12 mouse cellular contexts compared by ENCODE assay signal in the genomic region with DNA sequence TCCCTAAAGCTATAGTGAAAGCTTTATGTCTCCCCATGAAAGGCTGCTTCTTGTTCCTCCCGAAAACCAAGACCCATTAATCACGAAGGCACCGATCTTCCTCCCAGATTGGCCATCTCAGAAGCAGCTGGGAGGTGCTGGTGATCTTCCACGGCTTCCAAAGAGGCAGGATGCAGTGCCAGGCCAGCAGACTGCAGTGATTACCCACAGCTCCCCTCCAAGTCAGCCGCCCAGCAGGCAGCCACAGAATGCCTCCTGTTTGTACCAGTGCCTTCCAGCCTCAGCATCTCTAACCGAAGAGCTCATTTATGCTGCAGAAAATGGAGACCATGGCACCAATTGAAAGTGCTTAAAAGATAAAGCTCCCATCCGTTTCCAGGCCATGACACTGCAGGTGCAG.
DNase-seq lines count a peak whose midpoint lies in the region; ATAC-seq and TF ChIP-seq lines count a peak whose summit lies in the region.
"Had no signal": no experiment of that assay in that cellular context is flagged by ENCODE, and none has a peak within 500 bp of the region (broad histone marks: within the 10 kb centered on the region; RNA-seq: fewer than 3 reads in every experiment).

No protein-coding gene starts in this region.

- H3K27me3 ChIP-seq in forebrain, embryonic 12.5 days: peaks cover 4% of the 10 kb centered on the region; the same call in 1 of the 2 replicates
- 0 out of 2 replicates have a peak, but pooled peaks cover 1% of the 10 kb centered on the region for H3K27me3 ChIP-seq in forebrain, embryonic 10.5 days (ENCODE audit: poor library complexity, severe bottlenecking)
- H3K27me3 ChIP-seq in midbrain, embryonic 15.5 days (replicated peaks): no peaks in the 10 kb centered on the region
- H3K27me3 ChIP-seq: embryonic facial prominence, embryonic 13.5 days; heart, embryonic 15.5 days; liver, embryonic 13.5 days had no signal

- no peak for TF ChIP-seq CTCF in left cerebral cortex, adult 2 months (IDR thresholded peaks at IDR 0.05)

- H3K4me2 ChIP-seq in forebrain, embryonic 12.5 days: no peak overlapping the region
- H3K4me2 ChIP-seq in midbrain, embryonic 15.5 days: no peak overlapping the region
- H3K4me2 ChIP-seq: heart, embryonic 15.5 days; liver, embryonic 13.5 days had no signal

- peak overlapping the region; percentile 26; the same call in 1 of the 2 replicates for H3K27ac ChIP-seq in forebrain, embryonic 12.5 days
- H3K27ac ChIP-seq in forebrain, embryonic 10.5 days: no peak overlapping the region
- peak overlapping the region; percentile 53; the same call in 1 of the 2 replicates for H3K27ac ChIP-seq in left cerebral cortex, adult 2 months
- H3K27ac ChIP-seq in midbrain, embryonic 15.5 days: peak overlapping the region; percentile 44
- H3K27ac ChIP-seq: embryonic facial prominence, embryonic 13.5 days; heart, embryonic 15.5 days; liver, embryonic 13.5 days had no signal

- 0 out of 2 replicates have a peak, but pooled peaks cover 8% of the 10 kb centered on the region for H3K4me1 ChIP-seq in forebrain, embryonic 12.5 days
- peaks cover 14% of the 10 kb centered on the region for H3K4me1 ChIP-seq in forebrain, embryonic 10.5 days
- H3K4me1 ChIP-seq in midbrain, embryonic 15.5 days: peaks cover 24% of the 10 kb centered on the region
- H3K4me1 ChIP-seq: liver, embryonic 13.5 days had no signal

- no peak for ATAC-seq in forebrain, embryonic 12.5 days (ENCODE audit: low FRiP score)
- peak; percentile 47; the same call in 1 of the 2 replicates for ATAC-seq in midbrain, embryonic 15.5 days (replicated peaks)
- ATAC-seq: intestine, postnatal 0 days had no signal

- H3K4me3 ChIP-seq in forebrain, embryonic 12.5 days (replicated peaks): no peak overlapping the region
- no peak overlapping the region for H3K4me3 ChIP-seq in forebrain, embryonic 10.5 days
- no peak overlapping the region for H3K4me3 ChIP-seq in left cerebral cortex, adult 2 months
- H3K4me3 ChIP-seq in midbrain, embryonic 15.5 days: no peak overlapping the region
- H3K4me3 ChIP-seq: embryonic facial prominence, embryonic 13.5 days; heart, embryonic 15.5 days; liver, embryonic 13.5 days had no signal

- intact Hi-C loops in left cerebral cortex, adult 2 months (cut with DNase I): loop anchor here (5.0 kb wide), 1 partner anchor 215 kb away; no protein-coding TSS in a partner anchor
- intact Hi-C loops in left cerebral cortex, postnatal 36 days (cut with DNase I): no loop called here

- 0 out of 2 replicates have a peak, but pooled peaks cover 6% of the 10 kb centered on the region for H3K9me3 ChIP-seq in forebrain, embryonic 12.5 days
- H3K9me3 ChIP-seq in forebrain, embryonic 10.5 days: peaks cover 7% of the 10 kb centered on the region; the same call in 1 of the 2 replicates
- no peaks in the 10 kb centered on the region for H3K9me3 ChIP-seq in midbrain, embryonic 15.5 days
- H3K9me3 ChIP-seq: embryonic facial prominence, embryonic 13.5 days; heart, embryonic 15.5 days; liver, embryonic 13.5 days had no signal

- DNase-seq in forebrain, embryonic 10.5 days (ENCODE audit: extremely low spot score, low spot score): no peak
- DNase-seq in left cerebral cortex, adult 2 months (ENCODE audit: extremely low spot score in 1 of 2, low spot score in 2 of 2): no peak
- DNase-seq in left cerebral cortex, postnatal 36 days (ENCODE audit: low spot score in 2 of 2): no peak
- peak; percentile 59 to 64 for DNase-seq in cerebellum, postnatal 14 days
- DNase-seq in gastrocnemius, adult 8-10 months (ENCODE audit: low spot score in 2 of 2): no peak
- no peak for DNase-seq in testis, postnatal 14 days (ENCODE audit: low spot score)
- DNase-seq: liver, embryonic 13.5 days had no signal

- no peak overlapping the region for H3K9ac ChIP-seq in forebrain, embryonic 12.5 days
- no peak overlapping the region for H3K9ac ChIP-seq in midbrain, embryonic 15.5 days
- H3K9ac ChIP-seq: embryonic facial prominence, embryonic 13.5 days; heart, embryonic 15.5 days; liver, embryonic 13.5 days had no signal

- no peaks in the 10 kb centered on the region for H3K36me3 ChIP-seq in forebrain, embryonic 12.5 days (replicated peaks)
- H3K36me3 ChIP-seq in forebrain, embryonic 10.5 days (replicated peaks): no peaks in the 10 kb centered on the region
- H3K36me3 ChIP-seq in midbrain, embryonic 15.5 days (replicated peaks): no peaks in the 10 kb centered on the region
- H3K36me3 ChIP-seq: embryonic facial prominence, embryonic 13.5 days; heart, embryonic 15.5 days; liver, embryonic 13.5 days had no signal

- WGBS in forebrain, embryonic 12.5 days: 45% methylated on average over 7 of the region's 7 CpGs
- 56% methylated on average over 7 of the region's 7 CpGs for WGBS in forebrain, embryonic 10.5 days
- 42% methylated on average over 7 of the region's 7 CpGs for WGBS in midbrain, embryonic 15.5 days

Comparison
In these comparisons a context has a peak if more than half of its experiments do, and no peak if none do; other contexts are left out.
1. DNase-seq: peak in cerebellum, postnatal 14 days (2 of 2); none in forebrain, embryonic 10.5 days (single experiment), left cerebral cortex, adult 2 months (0 of 2), left cerebral cortex, postnatal 36 days (0 of 2), gastrocnemius, adult 8-10 months (0 of 2) and testis, postnatal 14 days (single experiment).